Mouse (Mus musculus) embryonic fibroblast, embryonic 13.5 days (primary cell): Measurements from ENCODE around the gene Lamtor2.

ENCODE experiments used
- CTCF ChIP-seq: IDR thresholded peaks from 2 replicates; pipeline ENCODE4 v1.5.1; 2011; ENCODE audit warnings: mild to moderate bottlenecking, control low read depth, low read length, moderate library complexity, borderline replicate concordance; ENCODE audit not compliant: insufficient read depth
- POLR2A ChIP-seq: IDR thresholded peaks from 2 replicates; pipeline ENCODE4 v1.6.1; 2011; ENCODE audit warnings: low read depth, mild to moderate bottlenecking, control low read depth, low read length, moderate library complexity

DNA sequence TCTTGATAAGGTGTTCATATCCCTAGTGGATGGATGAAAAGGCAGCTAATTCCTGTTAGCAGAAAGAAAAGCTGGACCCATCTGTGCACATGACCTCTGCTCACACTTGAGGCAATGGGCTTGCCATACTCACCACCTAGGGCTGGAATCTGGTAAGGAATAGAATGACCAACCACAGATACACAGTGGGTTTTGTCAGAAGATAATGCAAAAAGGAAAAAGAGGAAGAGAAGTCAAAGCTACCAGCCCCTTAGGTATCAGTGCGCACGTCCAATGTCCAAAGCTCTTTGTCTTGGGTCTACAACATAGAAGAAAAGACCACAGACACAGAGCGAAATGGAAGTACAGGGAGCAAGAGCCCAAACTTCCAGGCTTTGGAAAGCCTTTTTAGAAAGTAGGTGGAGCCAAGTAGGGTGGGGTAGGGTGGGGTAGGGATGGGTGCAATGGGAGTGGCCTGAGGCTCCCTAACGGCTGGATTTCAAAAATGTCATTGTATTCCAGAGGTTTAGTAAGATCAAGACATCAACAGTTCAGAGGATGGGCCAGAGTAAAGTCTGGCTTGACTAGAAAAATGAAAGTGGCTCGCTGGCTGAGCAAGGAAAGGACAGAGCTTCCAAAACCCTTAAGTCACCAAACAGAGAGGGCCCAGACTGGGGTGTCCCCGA lies 51.4 kb downstream of the Lamtor2 start:
- peak; percentile 58 for TF ChIP-seq POLR2A
- no peak for TF ChIP-seq CTCF
